Mouse (Mus musculus): ENCODE data around the gene Slc6a19. TPM values are rescaled to one million over a fixed set of nuclear protein-coding genes. Genes with fewer than 3 reads are reported as not detected.
"Not testable (repeated sequence)": the region's sequence is repeated elsewhere in the genome, so short reads cannot be mapped to it uniquely, and the experiment has no call there.

The Slc6a19 gene
- polyA plus RNA-seq, 1 experiment, result 0.44 TPM

- H3K4me3 ChIP-seq, result no peak overlapping the region
These were observed 38.3 kb upstream of the Slc6a19 start for GRCm38 (mm10) chr13:73742944-73743343.

GRCm38 (mm10) chr13:73740399-73740944, 35.8 kb upstream of the Slc6a19 start:
- not testable (repeated sequence) for H3K79me2 ChIP-seq (ENCODE audit: control insufficient read depth, insufficient read depth); H3K4me3 ChIP-seq; H3K36me3 ChIP-seq (ENCODE audit: control insufficient read depth, insufficient read depth); H3K27me3 ChIP-seq (ENCODE audit: control insufficient read depth, insufficient read depth, insufficient read length); H3ac ChIP-seq (ENCODE audit: control insufficient read depth, insufficient read length); H3K4me2 ChIP-seq (ENCODE audit: low read depth)

More at GRCm38 (mm10) chr13:73742944-73743343, 38.3 kb upstream of the Slc6a19 start:
- no peaks in the 10 kb centered on the region for H3K79me2 ChIP-seq (ENCODE audit: control insufficient read depth, insufficient read depth)
- H3ac ChIP-seq (ENCODE audit: control insufficient read depth, insufficient read length), result no peak overlapping the region
- TF ChIP-seq POLR2A (IDR thresholded peaks at IDR 0.05; ENCODE audit: insufficient read length, low read depth), result no peak
- TF ChIP-seq USF1 (IDR thresholded peaks at IDR 0.05; ENCODE audit: low read depth), result no peak
- TF ChIP-seq MYOD1 (IDR thresholded peaks at IDR 0.05; ENCODE audit: control insufficient read depth in 1 of 3, insufficient read length in 2 of 3, low read depth in 2 of 3), result no peak
- TF ChIP-seq CEBPB (IDR thresholded peaks at IDR 0.05; ENCODE audit: insufficient read depth, poor library complexity, severe bottlenecking), result no peak
- no peak for TF ChIP-seq E2F4 (IDR thresholded peaks at IDR 0.05; ENCODE audit: insufficient read depth)
- no peak for TF ChIP-seq REST (IDR thresholded peaks at IDR 0.05; ENCODE audit: insufficient read depth, insufficient read length)
- TF ChIP-seq MYOG (IDR thresholded peaks at IDR 0.05; ENCODE audit: control insufficient read depth in 1 of 3, insufficient read depth in 1 of 3, insufficient read length in 2 of 3, low read depth in 2 of 3), result no peak
- TF ChIP-seq TCF3 (IDR thresholded peaks at IDR 0.05; ENCODE audit: insufficient read length, low read depth), result no peak
- no peak for TF ChIP-seq SRF (IDR thresholded peaks at IDR 0.05; ENCODE audit: control insufficient read depth, insufficient read length, low read depth)
- no peak for TF ChIP-seq TCF12 (IDR thresholded peaks at IDR 0.05; ENCODE audit: insufficient read depth, poor library complexity, severe bottlenecking)
- no peaks in the 10 kb centered on the region for H3K36me3 ChIP-seq (ENCODE audit: control insufficient read depth, insufficient read depth)
- no peaks in the 10 kb centered on the region for H3K27me3 ChIP-seq (ENCODE audit: control insufficient read depth, insufficient read depth, insufficient read length)
- H3K4me2 ChIP-seq (ENCODE audit: low read depth), result no peak overlapping the region

- H3K79me2 ChIP-seq (ENCODE audit: control insufficient read depth, insufficient read depth), result no peaks in the 10 kb centered on the region
- H3ac ChIP-seq (ENCODE audit: control insufficient read depth, insufficient read length), result no peak overlapping the region
- no peak overlapping the region for H3K4me3 ChIP-seq
- TF ChIP-seq MAX (IDR thresholded peaks at IDR 0.05; ENCODE audit: low read depth) (no peak), E2F4 (IDR thresholded peaks at IDR 0.05; ENCODE audit: insufficient read depth) (no peak), POLR2A (IDR thresholded peaks at IDR 0.05; ENCODE audit: insufficient read length, low read depth) (no peak)
- no peak overlapping the region for H3K4me2 ChIP-seq (ENCODE audit: low read depth)
- no peaks in the 10 kb centered on the region for H3K36me3 ChIP-seq (ENCODE audit: control insufficient read depth, insufficient read depth)
- H3K27me3 ChIP-seq (ENCODE audit: control insufficient read depth, insufficient read depth, insufficient read length), result peaks cover 11% of the 10 kb centered on the region
These were observed 32.3 kb upstream of the Slc6a19 start for GRCm38 (mm10) chr13:73736943-73737342.

GRCm38 (mm10) chr13:73735928-73736327, 31.3 kb upstream of the Slc6a19 start:
- no peak overlapping the region for H3K4me2 ChIP-seq (ENCODE audit: low read depth)
- no peak overlapping the region for H3ac ChIP-seq (ENCODE audit: control insufficient read depth, insufficient read length)
- no peaks in the 10 kb centered on the region for H3K79me2 ChIP-seq (ENCODE audit: control insufficient read depth, insufficient read depth)
- no peaks in the 10 kb centered on the region for H3K36me3 ChIP-seq (ENCODE audit: control insufficient read depth, insufficient read depth)
- H3K27me3 ChIP-seq (ENCODE audit: control insufficient read depth, insufficient read depth, insufficient read length), result peaks cover 11% of the 10 kb centered on the region
- TF ChIP-seq TCF12 (IDR thresholded peaks at IDR 0.05; ENCODE audit: insufficient read depth, poor library complexity, severe bottlenecking) (no peak), CEBPB (IDR thresholded peaks at IDR 0.05; ENCODE audit: insufficient read depth, poor library complexity, severe bottlenecking) (no peak), MAX (IDR thresholded peaks at IDR 0.05; ENCODE audit: low read depth) (no peak), POLR2A (IDR thresholded peaks at IDR 0.05; ENCODE audit: insufficient read length, low read depth) (no peak), TCF3 (IDR thresholded peaks at IDR 0.05; ENCODE audit: insufficient read length, low read depth) (no peak), E2F4 (IDR thresholded peaks at IDR 0.05; ENCODE audit: insufficient read depth) (no peak), SRF (IDR thresholded peaks at IDR 0.05; ENCODE audit: control insufficient read depth, insufficient read length, low read depth) (no peak), POLR2AphosphoS2 (IDR thresholded peaks at IDR 0.05; ENCODE audit: insufficient read length, low read depth) (no peak)
- no peak overlapping the region for H3K4me3 ChIP-seq

- no peak overlapping the region for H3K4me3 ChIP-seq
- no peaks in the 10 kb centered on the region for H3K79me2 ChIP-seq (ENCODE audit: control insufficient read depth, insufficient read depth)
- no peak overlapping the region for H3ac ChIP-seq (ENCODE audit: control insufficient read depth, insufficient read length)
- H3K27me3 ChIP-seq (ENCODE audit: control insufficient read depth, insufficient read depth, insufficient read length), result peaks cover 11% of the 10 kb centered on the region
- no peak overlapping the region for H3K4me2 ChIP-seq (ENCODE audit: low read depth)
- TF ChIP-seq MYOG (IDR thresholded peaks at IDR 0.05; ENCODE audit: control insufficient read depth in 1 of 3, insufficient read depth in 1 of 3, insufficient read length in 2 of 3, low read depth in 2 of 3) (no peak), MYOD1 (IDR thresholded peaks at IDR 0.05; ENCODE audit: control insufficient read depth in 1 of 3, insufficient read length in 2 of 3, low read depth in 2 of 3) (no peak), SRF (IDR thresholded peaks at IDR 0.05; ENCODE audit: control insufficient read depth, insufficient read length, low read depth) (no peak), POLR2A (IDR thresholded peaks at IDR 0.05; ENCODE audit: insufficient read length, low read depth) (no peak), POLR2AphosphoS2 (IDR thresholded peaks at IDR 0.05; ENCODE audit: insufficient read length, low read depth) (no peak), USF1 (IDR thresholded peaks at IDR 0.05; ENCODE audit: low read depth) (no peak)
- no peaks in the 10 kb centered on the region for H3K36me3 ChIP-seq (ENCODE audit: control insufficient read depth, insufficient read depth)
These were observed 30.6 kb upstream of the Slc6a19 start for GRCm38 (mm10) chr13:73735270-73735669.

GRCm38 (mm10) chr13:73734379-73734778, 29.7 kb upstream of the Slc6a19 start:
- no peaks in the 10 kb centered on the region for H3K79me2 ChIP-seq (ENCODE audit: control insufficient read depth, insufficient read depth)
- H3K4me3 ChIP-seq, result no peak overlapping the region
- H3K27me3 ChIP-seq (ENCODE audit: control insufficient read depth, insufficient read depth, insufficient read length), result peaks cover 11% of the 10 kb centered on the region
- H3ac ChIP-seq (ENCODE audit: control insufficient read depth, insufficient read length), result no peak overlapping the region
- H3K36me3 ChIP-seq (ENCODE audit: control insufficient read depth, insufficient read depth), result no peaks in the 10 kb centered on the region
- no peak overlapping the region for H3K4me2 ChIP-seq (ENCODE audit: low read depth)
- no peak for TF ChIP-seq MYOD1 (IDR thresholded peaks at IDR 0.05; ENCODE audit: control insufficient read depth in 1 of 3, insufficient read length in 2 of 3, low read depth in 2 of 3)
- no peak for TF ChIP-seq POLR2AphosphoS2 (IDR thresholded peaks at IDR 0.05; ENCODE audit: insufficient read length, low read depth)
- no peak for TF ChIP-seq TCF12 (IDR thresholded peaks at IDR 0.05; ENCODE audit: insufficient read depth, poor library complexity, severe bottlenecking)
- no peak for TF ChIP-seq TCF3 (IDR thresholded peaks at IDR 0.05; ENCODE audit: insufficient read length, low read depth)
- no peak for TF ChIP-seq SRF (IDR thresholded peaks at IDR 0.05; ENCODE audit: control insufficient read depth, insufficient read length, low read depth)
- TF ChIP-seq MAX (IDR thresholded peaks at IDR 0.05; ENCODE audit: low read depth), result no peak
- TF ChIP-seq USF1 (IDR thresholded peaks at IDR 0.05; ENCODE audit: low read depth), result no peak
- TF ChIP-seq CEBPB (IDR thresholded peaks at IDR 0.05; ENCODE audit: insufficient read depth, poor library complexity, severe bottlenecking), result no peak
- no peak for TF ChIP-seq MYOG (IDR thresholded peaks at IDR 0.05; ENCODE audit: control insufficient read depth in 1 of 3, insufficient read depth in 1 of 3, insufficient read length in 2 of 3, low read depth in 2 of 3)
- no peak for TF ChIP-seq POLR2A (IDR thresholded peaks at IDR 0.05; ENCODE audit: insufficient read length, low read depth)
- TF ChIP-seq REST (IDR thresholded peaks at IDR 0.05; ENCODE audit: insufficient read depth, insufficient read length), result no peak
- TF ChIP-seq E2F4 (IDR thresholded peaks at IDR 0.05; ENCODE audit: insufficient read depth), result no peak
